Mouse (Mus musculus): ENCODE results near the gene Add3. TPM values are rescaled to one million over a fixed set of nuclear protein-coding genes. Genes with fewer than 3 reads are reported as not detected.

Gene Add3
- total and polyA plus RNA-seq, 3 experiments, result 14.0 to 52.9 TPM; not detected in 1

GRCm38 (mm10) chr19:53184911-53185310, 44.7 kb downstream of the Add3 start (continued):
- 0 out of 2 replicates have a peak, but pooled peaks have one; percentile 17 for TF ChIP-seq UBTF (IDR thresholded peaks at IDR 0.05; ENCODE audit: borderline replicate concordance, insufficient read depth, low read depth, low read length)
- TF ChIP-seq MXI1 (IDR thresholded peaks at IDR 0.05; ENCODE audit: low read depth, low read length), result peak; percentile 45; the same call in 1 of the 2 replicates
- TF ChIP-seq ELF1 (IDR thresholded peaks at IDR 0.05; ENCODE audit: low read depth, low read length), result no peak; the same call in 1 of the 2 replicates
- TF ChIP-seq USF1 (IDR thresholded peaks at IDR 0.05; ENCODE audit: low read depth, low read length), result peak; percentile 94
- TF ChIP-seq ZMIZ1 (IDR thresholded peaks at IDR 0.05; ENCODE audit: low read depth, low read length), result no peak
- no peak for TF ChIP-seq POLR2AphosphoS2 (IDR thresholded peaks at IDR 0.05; ENCODE audit: low read length)
- peak; percentile 59; the same call in 1 of the 2 replicates for TF ChIP-seq MAFK (IDR thresholded peaks at IDR 0.05; ENCODE audit: borderline replicate concordance, low read depth, low read length)
- peak; percentile 97 for TF ChIP-seq BHLHE40 (IDR thresholded peaks at IDR 0.05; ENCODE audit: borderline replicate concordance, low read depth, low read length)
- TF ChIP-seq CHD1 (IDR thresholded peaks at IDR 0.05; ENCODE audit: low read depth, low read length), result no peak
- peak; percentile 86 for TF ChIP-seq GATA1 (IDR thresholded peaks at IDR 0.05; ENCODE audit: low read depth, low read length)

- Histone ChIP-seq H3K9me3 (replicated peaks; ENCODE audit: insufficient read depth, low read length) (no peaks in the 10 kb centered on the region), H3K79me2 (ENCODE audit: control insufficient read depth, insufficient read depth, low read length, poor library complexity) (no peaks in the 10 kb centered on the region), H3K27me3 (ENCODE audit: control insufficient read depth in 1 of 2, insufficient read depth in 2 of 2, low read length in 2 of 2) (no peaks in the 10 kb centered on the region), H3K9ac (ENCODE audit: control insufficient read depth, low read depth, low read length, poor library complexity, severe bottlenecking) (peak overlapping the region; percentile 30), H3K4me1 (ENCODE audit: control insufficient read depth in 1 of 2, insufficient read depth in 2 of 2, low read length in 2 of 2) (peaks cover 42 to 48% of the 10 kb centered on the region in 2 experiments), H3K4me3 (ENCODE audit: control insufficient read depth in 1 of 2, insufficient read depth in 1 of 2, low read depth in 2 of 2, low read length in 2 of 2) (peak overlapping the region; percentile 3 to 36; a peak in 3 of 4 replicates), H3K36me3 (ENCODE audit: control insufficient read depth in 1 of 2, insufficient read depth in 2 of 2, low read length in 2 of 2) (peaks cover 0 to 54% of the 10 kb centered on the region in 2 experiments; a peak in 2 of 4 replicates), H3K27ac (ENCODE audit: control insufficient read depth, low read depth, low read length) (peak overlapping the region; percentile 95)
- DNase-seq (ENCODE audit: low read depth, low spot score), result peak; percentile 99
- peak; percentile 96 for TF ChIP-seq RCOR1 (IDR thresholded peaks at IDR 0.05; ENCODE audit: low read depth, low read length)
- TF ChIP-seq CHD2 (IDR thresholded peaks at IDR 0.05; ENCODE audit: low read length), result peak; percentile 88
- peak; percentile 48; the same call in 1 of the 2 replicates for TF ChIP-seq MEF2A (IDR thresholded peaks at IDR 0.05; ENCODE audit: extremely low read depth, insufficient replicate concordance, low read depth, low read length, poor library complexity, severe bottlenecking)
- TF ChIP-seq MAZ (IDR thresholded peaks at IDR 0.05; ENCODE audit: low read depth, low read length), result peak; percentile 94
- peak; percentile 94 for TF ChIP-seq MYB (IDR thresholded peaks at IDR 0.05; ENCODE audit: low read depth, low read length)
- TF ChIP-seq TBP (IDR thresholded peaks at IDR 0.05; ENCODE audit: low read depth, low read length), result peak; percentile 71
- peak; percentile 97 for TF ChIP-seq ETS1 (IDR thresholded peaks at IDR 0.05; ENCODE audit: low read depth, low read length)
- TF ChIP-seq MYC (IDR thresholded peaks at IDR 0.05; ENCODE audit: low read depth, low read length), result peak; percentile 93
- TF ChIP-seq SIN3A (IDR thresholded peaks at IDR 0.05; ENCODE audit: low read length), result peak; percentile 92
- no peak for TF ChIP-seq POLR2AphosphoS2 (IDR thresholded peaks at IDR 0.05; ENCODE audit: low read length)
- TF ChIP-seq USF1 (IDR thresholded peaks at IDR 0.05; ENCODE audit: low read depth, low read length), result peak; percentile 65
- peak; percentile 96 to 99 for TF ChIP-seq EP300 (IDR thresholded peaks at IDR 0.05; ENCODE audit: low read depth in 1 of 2, low read length in 2 of 2)
- TF ChIP-seq KAT2A (conservative IDR thresholded peaks at IDR 0.05; ENCODE audit: low read depth, low read length), result peak; percentile 38; the same call in 1 of the 2 replicates
- TF ChIP-seq UBTF (IDR thresholded peaks at IDR 0.05; ENCODE audit: borderline replicate concordance, insufficient read depth, low read depth, low read length), result no peak
- peak; percentile 86 for TF ChIP-seq MAX (IDR thresholded peaks at IDR 0.05; ENCODE audit: low read length)
- TF ChIP-seq HCFC1 (IDR thresholded peaks at IDR 0.05; ENCODE audit: low read depth, low read length), result peak; percentile 49; the same call in 1 of the 2 replicates
- TF ChIP-seq POLR2AphosphoS5 (IDR thresholded peaks at IDR 0.05; ENCODE audit: borderline replicate concordance, low read depth, low read length), result no peak
- no peak for TF ChIP-seq GABPA (IDR thresholded peaks at IDR 0.05; ENCODE audit: low read depth, low read length)
- TF ChIP-seq BHLHE40 (IDR thresholded peaks at IDR 0.05; ENCODE audit: borderline replicate concordance, low read depth, low read length), result peak; percentile 91
- TF ChIP-seq POLR2A (IDR thresholded peaks at IDR 0.05; ENCODE audit: control insufficient read depth in 1 of 2, insufficient read depth in 1 of 2, low read depth in 1 of 2, low read length in 2 of 2, poor library complexity in 1 of 2), result no peak
- TF ChIP-seq GATA1 (IDR thresholded peaks at IDR 0.05; ENCODE audit: low read depth, low read length), result peak; percentile 96
- TF ChIP-seq ELF1 (IDR thresholded peaks at IDR 0.05; ENCODE audit: low read depth, low read length), result peak; percentile 43; the same call in 1 of the 2 replicates
- no peak for TF ChIP-seq CTCF (IDR thresholded peaks at IDR 0.05 in 2 of 3, conservative IDR thresholded peaks at IDR 0.05 in 1 of 3; ENCODE audit: control insufficient read depth in 1 of 3, insufficient read depth in 1 of 3, low read depth in 2 of 3, low read length in 3 of 3, poor library complexity in 1 of 3, severe bottlenecking in 1 of 3)
- peak; percentile 81; the same call in 1 of the 2 replicates for TF ChIP-seq MAFK (IDR thresholded peaks at IDR 0.05; ENCODE audit: borderline replicate concordance, low read depth, low read length)
- TF ChIP-seq ZNF384 (IDR thresholded peaks at IDR 0.05; ENCODE audit: low read depth, low read length), result 0 out of 2 replicates have a peak, but pooled peaks have one; percentile 32
- peak; percentile 32; the same call in 1 of the 2 replicates for TF ChIP-seq JUND (IDR thresholded peaks at IDR 0.05; ENCODE audit: low read depth, low read length)
- TF ChIP-seq ZC3H11A (IDR thresholded peaks at IDR 0.05; ENCODE audit: low read depth, low read length), result 0 out of 2 replicates have a peak, but pooled peaks have one; percentile 4
- peak; percentile 80 for TF ChIP-seq MXI1 (IDR thresholded peaks at IDR 0.05; ENCODE audit: low read depth, low read length)
- no peak; the same call in none of the 2 replicates for TF ChIP-seq RAD21 (IDR thresholded peaks at IDR 0.05; ENCODE audit: low read depth, low read length)
Observed at GRCm38 (mm10) chr19:53185486-53186134, 45.4 kb downstream of the Add3 start.
